ENCODE assay signal across 16 mouse cellular contexts in genomic region chr8:120626461-120626860, GRCm38 (mm10). TPM values are rescaled to one million over a fixed set of nuclear protein-coding genes. Genes with fewer than 3 reads are reported as not detected.
"Had no signal": no experiment of that assay in that cellular context is flagged by ENCODE, and none has a peak within 500 bp of the region (broad histone marks: within the 10 kb centered on the region; RNA-seq: fewer than 3 reads in every experiment).

No protein-coding gene starts in this region.

- ATAC-seq: liver, embryonic 12.5 days; midbrain, embryonic 15.5 days had no signal

- H3K4me3 ChIP-seq: kidney, embryonic 15.5 days; left cerebral cortex, adult 2 months; limb, embryonic 10.5 days; liver, embryonic 12.5 days; lung, embryonic 15.5 days; megakaryocyte, embryonic 14.5 days; midbrain, embryonic 15.5 days; neural tube, embryonic 13.5 days; stomach, embryonic 15.5 days had no signal

- DNase-seq: kidney, adult 2 months; kidney, postnatal 14 days; lung, postnatal 14 days; right cerebral cortex, postnatal 14 days; thymus, postnatal 4 days had no signal

- H3K9ac ChIP-seq: kidney, embryonic 15.5 days; liver, embryonic 12.5 days; lung, embryonic 15.5 days; midbrain, embryonic 15.5 days; neural tube, embryonic 13.5 days; stomach, embryonic 15.5 days had no signal

- H3K4me1 ChIP-seq: stomach, embryonic 15.5 days had no signal

- H3K27me3 ChIP-seq: lung, embryonic 15.5 days; midbrain, embryonic 15.5 days; neural tube, embryonic 13.5 days; stomach, embryonic 15.5 days had no signal

- H3K9me3 ChIP-seq: kidney, embryonic 15.5 days; limb, embryonic 10.5 days; liver, embryonic 12.5 days; lung, embryonic 15.5 days; midbrain, embryonic 15.5 days; neural tube, embryonic 13.5 days; stomach, embryonic 15.5 days had no signal

- H3K36me3 ChIP-seq: kidney, embryonic 15.5 days; limb, embryonic 10.5 days; liver, embryonic 12.5 days; lung, embryonic 15.5 days; midbrain, embryonic 15.5 days; neural tube, embryonic 13.5 days; stomach, embryonic 15.5 days had no signal

- H3K27ac ChIP-seq: kidney, embryonic 15.5 days; left cerebral cortex, adult 2 months; limb, embryonic 10.5 days; liver, embryonic 12.5 days; lung, embryonic 15.5 days; macrophage; midbrain, embryonic 15.5 days; neural tube, embryonic 13.5 days; stomach, embryonic 15.5 days had no signal

- H3K4me2 ChIP-seq: kidney, embryonic 15.5 days; liver, embryonic 12.5 days; lung, embryonic 15.5 days; midbrain, embryonic 11.5 days; midbrain, embryonic 15.5 days; neural tube, embryonic 13.5 days; stomach, embryonic 15.5 days had no signal

RNA-seq across cellular contexts. Expression of gene Gm27021, which starts 41.4 kb away (rescaled TPM):
- polyA plus RNA-seq: kidney, adult 2 months; macrophage had no signal
